Mouse (Mus musculus) kidney, adult 18-20 months (tissue): ENCODE results near the gene Ccpg1.

Source experiments
- DNase-seq: peaks from one replicate; pipeline ENCODE4 v3.0.0; 2021

The Ccpg1 gene

DNA sequence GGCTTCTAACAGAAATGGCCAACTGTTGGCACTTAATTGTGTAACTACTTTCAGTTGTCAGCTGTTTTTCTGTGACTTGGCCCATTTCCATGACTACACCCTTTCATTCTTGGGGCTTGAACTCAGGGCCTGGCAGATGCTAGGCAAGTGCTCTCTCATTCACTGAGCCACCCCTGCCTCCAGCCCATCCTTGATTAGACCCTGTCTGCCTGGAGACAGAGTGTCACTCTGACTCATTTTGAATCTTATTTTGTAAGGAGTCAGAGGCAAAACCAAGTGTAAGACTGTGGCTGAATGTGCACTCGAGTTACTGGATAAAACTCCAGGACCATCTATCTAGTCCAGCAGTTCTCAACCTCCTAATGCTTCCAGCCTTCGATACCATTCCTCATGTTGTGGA, 62.7 kb downstream of the Ccpg1 start:
- no peak for DNase-seq

DNA sequence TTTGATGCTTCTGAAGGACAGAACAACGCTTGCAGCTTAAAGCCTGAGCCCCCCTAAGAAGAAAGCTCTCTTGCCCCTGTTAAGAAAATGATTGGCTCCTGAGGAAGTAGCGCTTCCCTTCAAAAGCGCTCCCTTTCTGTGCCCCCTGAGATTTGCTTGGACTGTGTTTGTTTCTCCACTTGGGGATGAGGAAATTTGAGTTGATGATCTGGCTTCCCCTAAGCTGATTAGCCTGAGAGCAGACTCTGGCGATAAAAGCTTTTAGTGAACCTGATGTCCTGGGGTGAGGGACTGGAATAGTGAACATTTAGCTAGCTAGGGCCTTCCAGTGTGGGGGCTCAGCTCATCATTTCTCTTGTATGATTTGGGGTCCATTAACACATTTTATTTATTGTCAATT, 63.7 kb downstream of the Ccpg1 start:
- DNase-seq, result no peak

DNA sequence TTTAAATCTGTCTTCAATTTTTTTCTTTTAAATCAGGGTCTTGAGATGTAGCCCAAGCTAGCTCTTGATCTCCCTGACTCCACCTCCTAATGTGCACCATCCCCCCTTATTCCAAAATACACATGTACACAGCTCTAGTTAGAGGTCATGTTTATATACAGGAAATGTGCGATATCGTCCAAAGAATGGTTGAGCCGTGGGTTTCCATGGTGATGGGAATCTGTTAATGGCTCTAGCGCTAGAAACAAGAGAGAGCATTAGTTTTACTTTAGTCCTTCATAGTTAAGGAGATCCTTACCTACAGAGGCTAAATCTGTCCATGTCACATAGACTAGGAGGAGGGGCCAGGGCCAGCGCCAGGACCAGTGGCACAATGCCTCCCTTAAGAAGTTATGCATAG, 64.6 kb downstream of the Ccpg1 start:
- no peak for DNase-seq

DNA sequence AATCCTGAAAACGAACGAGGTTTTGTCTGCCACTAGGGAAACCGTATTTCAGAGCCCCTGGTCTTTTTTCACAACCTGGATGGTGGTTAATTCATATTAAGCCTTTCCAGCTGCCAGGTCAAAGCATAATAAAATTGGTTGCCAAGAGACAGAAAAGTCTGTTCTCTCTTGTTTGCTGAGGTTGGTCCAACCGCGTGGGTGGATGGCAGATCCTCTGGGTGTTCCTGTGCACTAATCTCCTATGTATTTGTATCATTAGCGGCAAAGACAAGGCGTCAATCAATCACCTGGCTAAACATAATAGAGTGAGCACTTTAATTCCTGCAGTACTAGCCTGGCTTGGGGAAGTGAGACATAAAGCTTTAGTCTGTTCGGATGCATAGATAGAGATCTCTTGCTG, 65.4 kb downstream of the Ccpg1 start:
- DNase-seq, result no peak

DNA sequence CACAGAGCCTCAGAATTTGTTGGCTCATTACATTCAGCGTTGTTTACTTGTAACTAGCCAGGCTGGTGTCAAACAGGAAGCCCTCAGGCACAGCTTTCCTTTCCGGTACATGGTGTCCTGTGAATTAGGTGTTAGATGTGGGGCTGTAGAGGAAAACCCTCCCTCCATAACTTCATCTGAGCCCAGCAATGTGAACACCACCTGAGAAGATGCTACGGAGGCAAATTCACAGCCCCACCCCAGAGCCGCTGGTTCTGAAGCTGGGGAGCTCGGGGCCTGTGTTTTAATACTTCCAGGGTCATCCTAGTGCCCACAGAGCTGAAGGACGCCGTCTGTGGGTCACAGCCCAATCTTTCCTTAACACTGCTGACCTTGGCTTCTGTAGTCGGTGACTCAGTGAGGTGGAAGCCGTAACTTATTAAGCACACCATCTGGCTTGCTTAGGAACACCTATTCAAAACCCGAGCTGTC, 70.2 kb downstream of the Ccpg1 start:
- DNase-seq, result peak; percentile 72

DNA sequence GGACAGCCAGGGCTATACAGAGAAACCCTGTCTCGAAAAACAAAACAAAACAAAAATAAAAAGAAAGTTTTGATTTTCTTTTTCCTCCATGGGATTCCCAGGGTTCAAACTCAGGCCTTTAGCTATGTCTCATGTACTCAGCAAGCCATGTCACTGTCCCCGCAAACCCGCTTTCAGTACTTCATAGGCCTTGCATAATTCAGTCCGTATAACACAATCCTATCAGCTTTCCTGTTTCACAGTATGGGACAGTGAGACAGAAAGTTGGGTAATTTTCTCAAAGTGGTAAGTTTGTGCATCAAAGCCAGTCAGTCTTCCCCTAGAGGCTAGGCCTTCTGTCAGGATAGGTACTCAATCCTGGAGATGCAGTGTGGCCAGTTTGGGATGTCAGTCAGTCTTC, 74.0 kb downstream of the Ccpg1 start:
- DNase-seq, result no peak

DNA sequence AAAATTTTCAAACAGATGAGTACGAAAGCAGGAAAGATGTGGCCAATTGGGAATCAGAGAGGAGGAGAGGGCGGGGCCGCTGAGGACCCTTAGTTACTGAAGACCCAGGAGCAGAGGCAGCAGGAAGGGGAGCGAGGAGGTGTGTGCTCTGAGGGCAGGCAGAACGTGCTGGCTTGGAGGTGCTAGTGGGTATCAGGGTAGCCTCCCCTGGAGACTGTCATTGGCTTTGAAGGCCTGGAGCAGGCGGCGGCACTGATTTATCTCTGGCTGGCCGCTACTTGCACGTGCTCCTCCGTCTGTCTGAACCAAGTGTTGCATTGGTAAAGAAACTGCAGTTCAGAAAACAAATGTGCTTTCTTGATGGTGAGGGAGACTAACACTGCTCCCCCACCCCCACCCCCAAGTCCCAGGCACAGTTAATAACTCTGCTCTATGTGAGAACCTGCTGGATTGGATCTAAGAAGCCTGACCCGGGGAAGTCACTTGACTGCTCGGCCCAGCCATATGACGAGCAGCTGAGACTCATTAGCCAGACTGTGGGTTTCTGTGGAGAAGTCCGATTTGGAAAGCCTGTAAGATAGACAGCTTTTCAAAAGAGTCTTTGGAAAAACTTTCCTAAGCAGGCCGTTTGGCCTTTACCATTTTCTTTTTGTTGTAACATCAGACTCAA, 78.5 kb downstream of the Ccpg1 start:
- peak; percentile 46 for DNase-seq
